Mouse (Mus musculus) frontal cortex, adult (tissue): ENCODE data around the gene Bad.
"Not testable (repeated sequence)": the region's sequence is repeated elsewhere in the genome, so short reads cannot be mapped to it uniquely, and the experiment has no call there.

Experiments
- ATAC-seq: cut with Nextera tagmentation; 2 replicates; pipeline ENCODE4 v1.9.2; 2017; ENCODE audit warnings: mild to moderate bottlenecking, moderate library complexity, mixed read lengths; ENCODE audit not compliant: low TSS enrichment

The Bad gene

DNA sequence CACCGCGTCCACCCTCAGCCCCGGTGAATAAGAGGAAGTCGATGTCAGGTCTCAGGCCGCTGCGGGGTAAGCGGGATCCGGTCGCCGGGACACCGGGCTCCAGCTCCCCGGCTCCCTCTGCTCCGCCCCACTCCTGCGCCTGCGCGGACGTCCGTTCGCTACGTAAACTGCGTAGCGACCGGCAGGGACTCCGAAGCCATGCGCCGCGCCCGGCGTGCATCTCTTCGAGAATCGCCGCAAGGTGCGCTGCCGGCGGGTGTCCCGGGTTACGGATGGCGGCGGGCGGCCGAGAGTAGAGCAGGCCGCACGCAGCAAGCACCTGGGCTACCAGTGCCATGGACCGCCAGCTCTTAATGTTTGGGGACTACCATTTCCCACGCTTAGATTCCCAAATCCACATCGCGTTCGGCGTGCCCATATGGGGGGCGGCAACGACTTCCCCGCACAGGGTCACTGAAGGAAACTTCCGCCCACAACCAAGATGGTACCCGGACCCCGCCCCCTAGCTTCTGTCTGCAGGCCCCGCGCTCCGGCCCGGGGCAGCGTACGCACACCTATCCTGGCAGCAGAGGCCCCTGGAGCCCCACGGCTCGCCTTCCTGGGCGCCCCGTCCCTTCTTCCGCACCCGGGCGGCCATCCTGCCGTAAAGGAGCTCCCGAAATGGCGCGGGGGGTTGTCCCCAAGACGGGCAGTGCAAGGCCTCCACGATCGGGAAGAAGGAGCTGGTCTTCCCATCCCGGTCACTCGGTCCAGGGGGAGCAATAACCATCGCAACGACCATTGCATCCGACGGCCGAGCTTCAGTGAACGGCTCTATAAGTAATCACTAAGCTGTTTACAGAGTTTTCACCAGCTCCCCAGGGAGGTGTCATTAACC is at the start of gene Bad:
TSS of gene Bad (plus strand) at position 490 of the 877 bp plus-strand sequence.
- peak; percentile 58 for ATAC-seq

DNA sequence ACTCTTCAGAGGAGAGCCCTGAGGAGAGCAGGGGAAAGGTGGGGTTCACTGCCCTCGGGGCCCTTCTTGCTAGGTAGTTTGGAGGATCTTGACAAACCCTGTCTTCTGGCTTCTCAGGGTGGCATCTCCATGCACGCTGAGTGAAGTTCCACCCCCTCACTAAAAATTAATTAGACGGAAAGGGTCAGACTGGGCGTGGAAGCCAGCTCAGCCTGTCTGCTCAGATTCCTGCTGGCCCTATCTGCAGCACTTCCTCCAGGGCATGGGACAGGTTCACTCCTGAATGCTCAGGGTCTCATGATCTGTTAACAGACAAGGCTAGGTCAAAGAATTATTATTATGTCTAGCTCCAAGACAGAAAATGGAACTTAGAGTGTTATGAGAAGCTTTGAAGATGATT is 49.1 kb upstream of the Bad start:
- no peak for ATAC-seq

DNA sequence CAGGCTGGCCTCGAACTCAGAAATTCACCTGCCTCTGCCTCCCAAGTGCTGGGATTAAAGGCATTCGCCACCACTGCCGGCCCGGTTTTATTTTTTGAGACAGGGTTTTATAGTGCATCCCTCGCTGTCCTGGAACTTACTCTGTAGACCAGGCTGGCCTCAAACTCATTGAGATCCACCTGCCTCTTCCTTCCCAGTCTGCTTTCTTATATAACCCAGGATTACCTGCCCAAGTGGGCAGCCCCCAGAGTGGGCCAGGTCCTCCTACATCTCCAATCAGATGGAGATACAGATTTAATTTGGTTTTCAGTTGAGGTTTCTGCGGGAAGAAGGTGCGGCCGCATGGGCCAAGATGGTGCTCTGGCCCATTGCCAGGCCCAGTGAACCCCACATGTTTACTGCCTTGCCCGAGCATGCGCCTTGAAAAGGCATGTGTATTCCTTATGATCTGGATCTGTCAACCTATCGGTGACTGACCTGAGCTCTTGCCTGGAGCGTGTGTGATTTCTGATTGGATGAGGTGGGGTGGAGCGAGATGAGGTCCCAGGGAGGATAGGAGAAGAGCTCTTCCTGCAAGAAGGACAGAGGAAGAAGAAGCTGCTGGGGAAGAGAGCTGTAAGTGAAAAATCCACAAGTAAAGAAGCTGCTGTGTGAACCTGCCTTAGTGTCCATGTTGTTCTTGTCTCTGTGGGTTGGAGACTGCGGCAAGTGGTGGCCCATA is 47.8 kb upstream of the Bad start:
- ATAC-seq, result no peak

DNA sequence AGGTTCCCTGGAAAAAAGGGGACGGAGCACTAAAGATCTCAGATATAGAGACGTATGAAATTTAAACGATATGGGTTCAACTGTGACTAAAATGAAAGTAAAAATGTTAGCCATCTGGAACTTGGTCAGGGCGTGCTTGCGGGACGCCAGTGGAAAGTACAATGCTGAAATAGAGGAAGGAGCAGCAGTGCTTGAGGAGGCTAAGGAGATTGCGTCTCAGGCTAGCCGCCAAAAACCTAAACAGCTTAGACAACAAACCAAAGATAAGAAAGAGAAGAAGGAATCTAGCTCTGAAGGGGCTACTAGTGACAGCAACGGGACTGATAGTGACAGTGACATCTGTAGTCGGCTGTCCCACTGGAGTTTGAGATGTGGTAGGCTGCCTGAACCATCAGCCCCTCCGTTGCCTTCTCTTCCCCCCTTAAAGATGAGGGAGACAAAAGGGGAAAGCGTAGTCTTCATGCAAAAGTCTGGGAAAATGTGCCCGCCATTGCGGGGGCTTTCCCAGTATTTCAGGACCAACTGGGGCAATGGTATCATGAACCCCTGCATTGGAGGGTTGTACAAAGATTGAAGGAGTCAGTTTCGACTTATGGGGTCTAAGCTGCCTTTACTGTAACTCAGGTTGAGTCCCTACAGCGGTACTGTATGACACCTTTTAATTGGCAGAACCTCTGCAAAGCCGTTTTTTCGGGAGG is 45.9 kb upstream of the Bad start:
- not testable (repeated sequence) for ATAC-seq

DNA sequence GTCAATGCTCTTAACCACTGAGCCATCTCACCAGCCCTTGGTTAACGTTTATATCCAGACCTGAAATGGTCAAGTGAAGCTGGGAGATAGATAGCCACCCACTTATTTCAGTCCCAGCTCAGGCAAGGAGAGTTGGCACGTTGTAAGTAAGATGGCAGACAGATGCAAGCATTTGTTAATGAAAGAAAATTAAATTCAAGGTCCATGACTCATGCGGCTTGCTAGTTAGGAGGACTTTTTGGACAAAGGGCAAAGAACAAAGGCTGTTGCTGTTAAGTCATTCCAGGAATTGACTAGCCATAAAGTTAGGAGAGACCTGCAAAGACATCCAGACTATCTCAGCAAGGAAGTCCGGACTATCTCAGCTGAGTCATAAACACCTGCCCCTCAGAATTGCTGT is 42.0 kb upstream of the Bad start:
- ATAC-seq, result no peak

DNA sequence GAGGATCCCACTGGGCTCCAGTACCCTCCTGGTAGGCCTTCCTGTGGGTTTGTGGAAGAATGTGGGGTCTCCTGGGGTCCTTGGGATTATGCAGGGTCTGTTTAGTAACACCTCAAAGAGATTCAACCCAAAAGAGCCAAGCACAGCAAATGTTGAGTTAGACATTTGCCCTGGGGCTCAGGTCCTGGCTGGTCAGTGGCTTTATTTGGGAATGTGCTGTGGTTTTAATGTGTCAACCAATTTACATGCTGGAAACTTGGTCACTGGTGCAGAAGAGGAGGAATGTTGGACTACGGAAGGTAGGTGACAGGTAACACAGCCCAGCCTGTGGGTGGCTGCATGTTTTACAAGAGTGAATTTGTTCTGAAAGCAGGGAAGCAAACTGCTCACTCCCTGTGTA is 38.6 kb upstream of the Bad start:
- ATAC-seq, result no peak

DNA sequence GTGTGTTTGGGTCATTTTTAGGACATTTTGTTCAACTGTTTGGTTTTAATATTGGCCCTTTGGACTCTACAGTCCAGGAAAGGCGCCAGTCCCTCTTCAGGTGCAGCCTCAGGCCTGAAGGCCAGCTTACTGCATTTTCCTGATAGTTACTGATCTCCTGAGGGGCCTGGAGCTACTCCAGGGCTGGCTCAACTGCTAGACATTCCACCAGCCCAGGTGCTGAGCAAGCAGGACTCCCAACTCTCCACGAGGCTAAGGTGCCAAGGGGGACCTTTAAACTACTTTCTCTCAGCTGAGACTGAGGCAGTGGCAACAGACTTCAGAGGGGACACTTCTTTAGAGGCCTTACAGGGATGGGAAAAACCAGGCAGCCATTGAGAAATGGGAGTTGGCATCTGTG is 36.8 kb upstream of the Bad start:
- no peak for ATAC-seq

DNA sequence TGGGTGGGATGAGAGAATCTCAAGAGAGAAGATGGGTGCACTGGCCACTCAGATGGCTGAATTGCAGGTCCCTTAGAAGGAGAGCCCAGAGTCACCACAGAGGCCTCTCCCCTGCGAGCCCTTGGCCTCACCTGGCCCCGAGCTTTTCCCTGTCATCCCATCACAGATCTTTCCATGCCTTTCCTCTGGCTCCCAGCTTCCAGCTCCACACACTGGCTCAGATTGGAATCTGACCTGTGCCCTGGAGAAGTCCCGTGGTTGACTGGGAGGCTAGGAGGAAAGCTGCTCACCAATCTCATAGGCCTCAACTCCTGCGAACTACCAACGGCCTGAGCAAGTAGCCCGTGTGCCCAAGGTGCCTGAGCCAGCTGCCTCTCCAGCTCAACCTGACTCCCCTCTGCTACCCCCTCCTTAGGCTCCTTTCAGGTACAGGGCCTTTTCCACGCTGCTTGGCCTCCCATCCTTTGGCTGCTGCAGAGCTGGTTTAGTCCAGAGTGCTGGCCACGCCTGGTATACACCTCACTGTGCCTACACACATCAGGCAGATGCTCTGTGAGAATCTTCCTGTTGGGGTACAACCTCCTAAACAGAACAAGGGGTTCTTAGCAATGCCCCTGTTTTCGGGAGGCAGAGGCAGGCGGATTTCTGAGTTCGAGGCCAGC is 36.0 kb upstream of the Bad start:
- no peak for ATAC-seq

DNA sequence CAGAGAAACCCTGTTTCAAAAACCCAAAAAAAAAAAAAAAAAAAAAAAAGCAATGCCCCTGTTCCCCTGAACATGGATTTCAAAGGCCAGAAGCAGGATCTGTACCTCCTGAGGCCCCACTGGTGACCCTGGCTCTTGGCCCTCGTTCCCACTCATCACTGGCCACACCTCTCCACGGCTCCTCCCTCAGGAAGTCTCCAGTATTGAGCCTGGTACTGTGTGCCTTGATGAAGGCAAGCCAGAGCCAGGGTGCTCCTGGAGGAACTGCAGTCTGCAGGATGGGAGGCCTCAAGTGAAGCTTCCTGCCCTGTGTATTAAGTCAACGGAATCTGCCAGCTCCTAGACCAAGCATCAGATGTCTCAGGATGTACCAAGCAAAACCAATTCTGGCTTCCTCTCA is 35.5 kb upstream of the Bad start:
- no peak for ATAC-seq

DNA sequence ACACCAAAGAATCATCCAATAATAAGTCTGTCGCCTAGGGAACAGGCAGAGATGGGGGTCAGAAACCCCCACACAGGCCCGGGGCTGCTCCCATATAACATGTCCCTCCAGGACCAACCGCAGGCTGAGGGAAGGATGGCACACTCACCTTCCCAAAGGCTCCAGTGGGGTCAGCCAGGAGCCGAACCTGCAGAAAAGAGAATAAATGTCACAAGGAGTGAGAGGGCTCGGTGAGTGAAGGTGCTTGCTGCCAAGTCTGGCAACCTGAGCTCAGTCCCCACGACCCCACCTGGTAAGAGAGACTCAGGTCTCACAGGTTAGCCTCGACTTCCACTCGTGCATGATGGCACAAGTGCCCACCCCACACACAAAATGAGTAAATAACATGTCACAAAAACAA is 34.6 kb upstream of the Bad start:
- ATAC-seq, result no peak

DNA sequence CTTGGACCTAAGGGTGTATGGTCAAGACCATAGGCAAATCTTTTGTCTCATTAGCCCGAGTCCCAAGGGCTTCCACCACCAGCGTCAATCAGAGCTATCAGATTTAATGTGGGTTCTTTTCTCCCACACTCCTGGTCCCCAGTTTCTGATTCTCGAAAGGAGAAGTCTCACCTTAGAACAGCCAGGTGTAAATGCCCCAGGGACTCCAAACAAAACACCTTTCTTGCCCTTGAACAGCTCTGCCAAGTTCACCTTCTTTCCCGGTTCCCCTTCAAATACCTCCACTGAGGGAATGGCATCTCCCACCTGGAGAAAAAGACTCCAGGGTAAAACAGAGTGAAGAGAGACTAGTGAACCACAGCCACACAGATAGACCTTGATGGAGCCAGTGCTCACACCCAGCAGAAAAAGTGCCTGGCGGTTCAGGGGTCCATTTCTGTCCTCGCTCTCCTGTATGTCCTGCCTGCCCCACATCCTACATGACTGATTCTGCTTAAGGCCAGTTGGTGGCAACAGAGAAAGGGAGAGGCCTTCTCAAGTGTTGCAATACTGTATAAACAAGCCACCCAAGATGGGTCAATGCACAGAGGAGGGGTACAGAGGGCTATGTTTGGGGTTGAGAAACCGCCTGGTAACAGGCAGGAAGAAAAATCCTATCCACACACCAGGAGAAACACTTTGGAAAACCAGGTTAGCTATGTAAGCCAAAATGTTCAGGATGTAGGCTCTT is 33.7 kb upstream of the Bad start:
- ATAC-seq, result no peak

DNA sequence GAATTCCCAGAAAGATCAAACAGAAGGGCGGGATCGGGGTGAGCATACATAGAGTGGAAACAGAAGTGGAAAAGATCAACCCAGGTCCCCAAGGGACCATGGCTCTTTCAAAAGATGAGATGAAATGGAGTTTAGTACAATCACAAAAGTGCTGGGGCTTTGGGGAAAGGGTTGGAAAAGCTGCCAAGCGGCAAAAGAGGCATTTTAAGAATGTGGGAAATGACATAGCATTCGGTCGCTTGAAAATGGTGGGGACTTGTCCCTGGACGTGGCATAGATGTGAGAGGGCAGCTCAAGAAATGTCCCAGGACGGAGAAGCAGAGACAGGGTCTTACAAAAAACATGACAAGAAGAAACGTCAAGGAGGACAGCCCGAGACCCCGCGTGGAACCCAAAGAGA is 32.6 kb upstream of the Bad start:
- ATAC-seq, result no peak

DNA sequence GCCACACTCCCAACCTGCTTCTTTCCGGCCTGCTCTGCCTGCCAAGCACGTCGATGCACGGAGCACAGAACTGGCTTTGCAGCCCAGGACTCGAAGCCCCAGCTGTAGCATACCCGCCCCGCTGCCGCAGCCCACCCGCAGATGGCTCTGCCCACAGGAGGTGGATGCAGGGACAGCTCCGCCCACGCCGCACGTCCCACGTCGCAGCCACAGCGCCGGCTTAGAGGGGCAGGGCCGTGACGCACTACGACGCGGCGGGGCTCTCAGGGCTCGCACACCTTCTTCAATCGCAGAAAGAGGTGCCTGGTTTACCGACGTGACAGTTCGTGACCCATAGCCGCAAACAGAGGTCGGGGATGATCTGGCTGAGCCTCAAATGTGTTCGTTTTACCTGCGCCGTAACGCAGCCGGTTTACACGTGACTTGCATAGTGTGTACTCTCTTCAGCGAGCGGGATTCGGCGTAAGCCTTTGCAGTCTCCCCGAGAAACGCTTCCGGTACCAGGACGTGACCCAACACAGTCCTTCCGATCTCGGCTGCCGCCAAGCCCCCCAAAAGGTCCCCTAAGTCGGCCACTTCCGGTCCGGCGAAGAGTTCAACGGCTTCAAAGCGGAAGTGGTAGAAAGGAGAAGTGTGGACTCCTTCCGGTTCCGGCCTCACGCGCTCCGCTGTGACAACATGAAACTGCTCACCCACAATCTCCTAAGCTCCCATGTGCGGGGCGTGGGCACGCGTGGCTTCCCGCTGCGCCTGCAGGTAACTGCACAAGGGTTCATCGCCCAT is 32.0 kb upstream of the Bad start, which contains the start of the genes Trmt112 and Prdx5:
TSS of gene Trmt112 (plus strand) at position 192 of the 783 bp plus-strand sequence.
TSS of gene Prdx5 (minus strand) at position 600 of the 783 bp plus-strand sequence.
- peak; percentile 78 for ATAC-seq

DNA sequence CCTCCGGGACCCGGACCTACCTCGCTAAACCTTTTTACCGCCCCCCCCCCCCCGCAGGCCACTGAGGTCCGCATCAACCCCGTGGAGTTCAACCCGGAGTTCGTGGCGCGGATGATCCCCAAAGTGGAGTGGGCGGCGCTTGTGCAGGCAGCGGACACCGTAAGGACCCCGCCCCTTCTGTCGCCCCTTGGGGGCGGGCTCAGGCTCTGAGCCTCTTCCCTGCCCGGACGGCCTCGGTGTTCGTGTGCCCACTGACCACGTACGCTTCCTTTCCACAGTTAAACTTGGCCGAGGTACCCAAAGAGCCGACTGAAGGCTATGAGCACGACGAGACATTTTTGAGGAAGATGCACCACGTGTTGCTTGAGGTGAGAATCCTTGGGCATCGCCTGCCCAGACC is 31.4 kb upstream of the Bad start:
- ATAC-seq, result not testable (repeated sequence)

DNA sequence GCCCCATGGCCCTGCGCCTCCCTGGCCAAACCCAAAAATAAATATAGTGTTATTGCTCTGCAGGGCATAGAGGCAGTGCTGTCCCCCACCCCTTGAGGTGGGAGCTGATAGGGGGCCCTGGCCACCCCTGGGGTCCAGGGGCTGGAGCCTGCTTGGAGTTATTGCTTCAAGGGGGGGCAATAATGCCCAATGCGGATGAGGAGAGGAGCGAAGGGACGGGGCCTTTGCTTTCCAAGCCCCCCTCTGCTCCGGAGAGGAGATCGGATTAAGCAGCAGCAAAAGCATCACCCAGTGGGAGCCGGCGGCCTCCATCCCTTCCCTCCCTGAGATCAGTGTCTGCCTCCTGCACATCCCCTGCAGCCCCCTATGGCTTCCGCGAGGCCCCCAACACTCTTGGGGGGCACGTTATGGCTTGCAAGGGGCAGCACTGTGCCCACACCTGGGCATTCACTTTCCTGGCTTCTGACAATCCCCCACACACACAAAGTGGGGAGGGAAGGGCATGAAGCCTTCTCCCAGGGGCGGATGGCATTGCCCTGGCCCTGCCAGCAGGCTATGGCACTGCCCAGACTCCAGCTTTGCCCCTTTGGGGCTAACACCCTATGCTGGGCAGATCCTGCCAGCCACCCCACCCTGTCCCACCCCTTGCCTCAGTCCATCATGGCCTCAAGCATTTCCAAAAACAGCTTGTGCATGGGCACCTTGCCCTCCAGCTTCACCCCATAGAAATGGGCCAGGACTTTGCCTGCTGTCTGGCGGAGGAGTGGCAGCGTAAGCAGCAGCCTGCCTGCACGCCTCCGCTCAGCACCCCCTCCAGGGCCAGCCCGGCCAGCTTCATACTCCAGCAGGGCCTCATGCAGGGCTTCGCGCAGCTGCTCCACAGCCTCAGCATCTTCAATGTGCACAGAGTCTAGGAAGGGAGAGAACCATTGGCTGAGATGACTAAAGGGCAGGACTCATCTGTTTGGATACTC is 30.3 kb upstream of the Bad start:
- ATAC-seq, result no peak

DNA sequence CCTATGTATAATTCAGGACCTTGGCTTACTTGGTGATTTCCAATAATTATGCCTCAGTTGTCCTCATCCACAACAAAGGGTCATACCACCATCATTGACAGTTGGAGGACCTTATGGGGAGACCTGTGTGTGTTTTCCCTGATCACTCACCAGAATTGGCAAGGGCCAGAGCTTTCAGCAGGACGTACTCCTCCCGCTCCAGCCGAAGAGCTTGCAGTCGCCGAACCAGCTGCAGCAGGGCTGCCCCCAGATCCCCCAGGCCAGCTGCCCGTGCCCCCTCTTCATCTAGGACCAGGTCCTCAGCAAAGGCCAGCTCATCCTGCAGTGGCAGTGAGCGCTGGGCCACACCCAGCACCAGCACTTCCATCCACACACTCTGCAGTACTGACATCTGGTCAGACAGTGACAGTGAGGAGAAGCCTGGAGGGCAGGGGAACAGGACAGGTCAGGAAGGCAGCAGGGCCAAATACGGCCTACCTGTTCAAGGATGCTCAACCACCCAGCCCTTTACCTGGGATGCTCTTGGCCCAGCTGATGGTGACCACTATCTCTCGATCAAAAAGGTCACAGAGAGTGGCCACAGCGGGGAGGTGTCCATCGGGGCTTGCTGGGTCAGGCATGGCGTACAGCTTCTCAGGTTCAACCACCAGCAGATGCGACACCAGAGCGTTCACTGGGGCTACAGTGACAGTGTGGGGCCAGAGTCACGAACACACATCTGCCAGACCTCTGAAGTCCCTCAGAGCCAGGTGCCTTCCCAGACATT is 29.3 kb upstream of the Bad start:
- no peak for ATAC-seq

DNA sequence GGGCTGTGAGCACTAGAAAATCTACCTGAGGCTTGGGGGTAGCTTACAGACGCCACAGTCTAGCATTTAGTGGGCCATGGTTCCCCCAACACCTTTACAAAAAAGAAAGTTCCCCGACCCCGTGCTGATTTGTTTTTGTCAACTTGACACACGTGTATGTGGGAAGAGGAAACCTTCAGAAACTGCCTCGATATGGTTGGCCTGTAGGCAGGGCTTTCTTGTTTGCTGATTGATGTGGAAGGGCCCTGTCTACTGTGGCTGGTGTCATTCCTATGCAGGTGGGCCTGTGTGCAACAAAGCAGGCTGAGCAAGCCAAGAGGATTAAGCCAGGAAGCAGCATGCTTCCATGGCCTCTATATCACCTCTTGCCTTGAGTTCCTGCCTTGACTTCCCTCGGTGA is 28.6 kb upstream of the Bad start:
- no peak for ATAC-seq

DNA sequence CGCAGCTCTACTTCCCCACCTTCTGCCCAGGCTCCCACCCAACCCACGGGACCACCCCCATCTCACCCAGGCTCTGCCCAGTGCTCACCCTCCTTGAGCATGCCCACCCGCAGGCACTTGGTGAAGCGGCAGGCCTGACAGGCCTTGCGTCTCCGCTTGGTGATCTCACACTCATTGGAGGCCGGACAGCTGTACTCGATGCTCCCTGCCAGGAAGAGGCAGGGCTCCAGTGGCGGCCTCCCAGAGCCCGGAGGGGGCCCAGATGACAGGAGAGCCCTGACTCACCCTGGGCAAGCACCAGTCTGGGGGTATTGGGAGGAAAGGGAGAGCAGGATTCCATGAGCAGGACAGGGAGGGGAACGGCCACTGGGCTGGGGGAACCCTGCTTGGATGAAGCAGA is 27.7 kb upstream of the Bad start:
- ATAC-seq, result no peak
